Mouse (Mus musculus) embryonic facial prominence, embryonic 15.5 days (tissue): Measurements from ENCODE around the gene Gm973. TPM values are rescaled to one million over a fixed set of nuclear protein-coding genes. Genes with fewer than 3 reads are reported as not detected.

Experiments
- ATAC-seq: fragments of 200-750 bp; cut with Nextera tagmentation; 2 replicates; pipeline ENCODE4 v1.8.0; 2017; ENCODE audit warnings: low read depth, moderate TSS enrichment; ENCODE audit not compliant: insufficient number of reproducible peaks, low FRiP score, low TSS enrichment
- H3K27ac ChIP-seq: fragments of 300-500 bp; sonication (generic); replicated peaks from 2 replicates; pipeline ENCODE4 v1.5.1; 2015; ENCODE audit warnings: mild to moderate bottlenecking, inconsistent platforms
- H3K27me3 ChIP-seq: fragments of 300-500 bp; sonication (generic); 2 replicates; pipeline ENCODE4 v1.6.1; 2015; ENCODE audit warnings: inconsistent platforms
- H3K36me3 ChIP-seq: fragments of 300-500 bp; sonication (generic); 2 replicates; pipeline ENCODE4 v1.6.1; 2015; ENCODE audit warnings: mild to moderate bottlenecking, inconsistent platforms
- H3K4me1 ChIP-seq: fragments of 300-500 bp; sonication (generic); 2 replicates; pipeline ENCODE4 v1.6.1; 2015; ENCODE audit warnings: inconsistent platforms
- H3K4me2 ChIP-seq: fragments of 300-500 bp; sonication (generic); replicated peaks from 2 replicates; pipeline ENCODE4 v1.6.1; 2015; ENCODE audit warnings: mild to moderate bottlenecking, inconsistent platforms
- H3K4me3 ChIP-seq: fragments of 300-500 bp; sonication (generic); replicated peaks from 2 replicates; pipeline ENCODE4 v1.5.1; 2015; ENCODE audit warnings: mild to moderate bottlenecking, inconsistent platforms
- H3K9ac ChIP-seq: fragments of 300-500 bp; sonication (generic); 2 replicates; pipeline ENCODE4 v1.6.1; 2015; ENCODE audit warnings: inconsistent platforms
- H3K9me3 ChIP-seq: fragments of 300-500 bp; sonication (generic); replicated peaks from 2 replicates; pipeline ENCODE4 v1.6.1; 2016; ENCODE audit warnings: inconsistent platforms
- WGBS: fragments of 180-500 bp; shearing (Covaris S2); methylation state at CpG from one replicate; pipeline ENCODE4 v1.1.7; 2015; 5-methylcytosine and 5-hydroxymethylcytosine counted together
- polyA plus RNA-seq: library from polyadenylated mRNA; unstranded; fragments of >200 nt; fragmentation: Nextera tagmentation; extraction: Ambion mirVana; gene quantifications from 2 replicates; pipeline ENCODE4 v1.2.1, GENCODE M21; 2015

Gm973 gene
- polyA plus RNA-seq, 1 experiment from 2014 or later, result 13.4 TPM

DNA sequence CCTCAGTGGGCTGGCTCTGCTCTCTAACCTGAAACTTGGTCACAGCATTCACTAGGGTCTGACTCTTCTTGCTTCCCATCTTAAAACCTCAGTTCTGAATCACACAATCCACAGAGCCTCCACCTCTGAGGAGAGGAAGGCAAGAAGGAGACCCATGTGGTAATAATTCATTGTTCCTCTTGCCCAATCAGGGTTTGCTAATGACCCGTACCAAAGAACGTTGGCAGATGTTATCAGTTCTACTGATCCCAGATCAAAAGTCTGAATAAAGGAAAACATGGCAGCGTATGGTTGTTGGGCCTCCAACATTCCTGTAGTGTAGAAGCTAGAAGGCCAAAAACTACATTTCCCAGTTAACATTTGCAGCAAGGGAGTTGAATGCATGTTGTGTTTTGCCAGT is 55.4 kb downstream of the Gm973 start:
- Histone ChIP-seq H3K9me3 (no peaks in the 10 kb centered on the region), H3K4me2 (no peak overlapping the region), H3K36me3 (no peaks in the 10 kb centered on the region), H3K4me1 (peaks cover 18% of the 10 kb centered on the region; the same call in 1 of the 2 replicates), H3K4me3 (no peak overlapping the region), H3K27ac (no peak overlapping the region), H3K9ac (no peak overlapping the region), H3K27me3 (no peaks in the 10 kb centered on the region)
- 57% methylated on average over 3 of the region's 3 CpGs for WGBS
- ATAC-seq, result no peak

DNA sequence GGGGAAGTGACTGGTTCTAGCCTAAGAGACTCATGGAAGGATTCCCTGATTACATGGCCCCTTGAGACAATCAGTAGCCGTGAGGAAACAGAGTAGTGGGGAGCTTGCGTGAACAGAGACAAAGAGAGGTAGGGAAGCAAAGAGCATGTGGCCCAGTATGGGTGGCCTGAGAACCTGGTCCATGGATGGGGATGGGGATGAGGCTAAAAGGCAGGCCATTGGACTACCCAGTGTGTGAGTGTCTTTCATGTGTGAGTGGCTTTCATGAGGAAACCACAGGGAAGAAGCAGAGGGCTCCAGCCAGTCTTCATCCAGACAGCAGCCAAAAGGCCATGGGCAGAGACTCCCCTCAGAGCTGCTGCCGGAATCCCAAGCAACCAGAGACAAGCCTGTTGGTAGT is 57.8 kb downstream of the Gm973 start:
- Histone ChIP-seq H3K36me3 (no peaks in the 10 kb centered on the region), H3K9me3 (no peaks in the 10 kb centered on the region), H3K4me3 (no peak overlapping the region), H3K27ac (no peak overlapping the region), H3K9ac (no peak overlapping the region), H3K4me1 (0 out of 2 replicates have a peak, but pooled peaks cover 10% of the 10 kb centered on the region), H3K27me3 (no peaks in the 10 kb centered on the region), H3K4me2 (no peak overlapping the region)
- 70% methylated on average over 3 of the region's 3 CpGs for WGBS
- ATAC-seq, result peak; percentile 49; the same call in 1 of the 2 replicates

DNA sequence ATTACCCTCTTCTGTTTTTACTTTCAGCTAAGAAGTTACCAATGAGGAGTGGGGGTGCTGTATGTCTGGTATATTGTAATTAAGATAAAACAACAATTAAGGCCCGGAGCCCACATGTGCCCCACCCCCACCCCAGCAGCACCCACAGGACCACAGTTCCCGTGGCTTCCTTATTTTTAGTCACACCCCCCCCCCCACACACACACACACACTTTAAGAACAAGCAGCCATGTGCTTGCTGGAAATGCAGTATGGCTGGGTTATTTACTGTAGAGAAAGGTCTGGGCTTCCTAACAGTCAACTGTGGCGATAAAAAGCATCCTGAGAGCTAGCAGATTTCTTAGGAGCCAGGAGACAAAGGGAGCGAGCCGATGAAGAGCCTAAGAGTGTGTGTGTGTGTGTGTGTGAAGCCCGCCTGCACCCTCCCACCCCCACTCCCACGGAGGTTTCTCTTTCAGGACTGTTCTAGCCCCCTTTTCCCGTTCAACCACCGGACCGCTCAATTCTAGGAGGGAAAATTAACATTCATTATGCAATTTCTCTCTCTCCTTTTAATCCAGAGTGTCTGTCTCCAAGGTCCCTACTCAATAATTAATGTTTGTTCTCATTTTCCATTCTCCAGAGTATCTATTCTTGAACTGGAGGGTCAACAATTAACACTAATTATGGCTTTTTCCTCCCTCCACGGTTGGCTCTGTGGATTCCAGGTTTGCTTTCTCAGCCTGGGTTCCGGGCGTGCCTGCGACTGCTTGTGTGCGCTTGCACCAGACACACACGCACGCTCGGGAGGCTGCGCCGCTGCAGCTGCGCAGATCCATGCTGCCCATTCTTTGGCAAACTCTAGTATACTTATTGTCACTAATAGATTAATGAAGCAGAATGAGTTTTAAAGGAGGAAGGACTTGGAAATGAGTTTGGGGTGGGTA is 58.5 kb downstream of the Gm973 start:
- 30% methylated on average over 21 of the region's 21 CpGs for WGBS
- Histone ChIP-seq H3K27ac (no peak overlapping the region), H3K9me3 (no peaks in the 10 kb centered on the region), H3K36me3 (no peaks in the 10 kb centered on the region), H3K4me1 (peaks cover 9% of the 10 kb centered on the region; the same call in 1 of the 2 replicates), H3K27me3 (no peaks in the 10 kb centered on the region), H3K4me3 (peak overlapping the region; percentile 15), H3K4me2 (peak overlapping the region; percentile 44), H3K9ac (no peak overlapping the region)
- peak; percentile 71; the same call in 1 of the 2 replicates for ATAC-seq

DNA sequence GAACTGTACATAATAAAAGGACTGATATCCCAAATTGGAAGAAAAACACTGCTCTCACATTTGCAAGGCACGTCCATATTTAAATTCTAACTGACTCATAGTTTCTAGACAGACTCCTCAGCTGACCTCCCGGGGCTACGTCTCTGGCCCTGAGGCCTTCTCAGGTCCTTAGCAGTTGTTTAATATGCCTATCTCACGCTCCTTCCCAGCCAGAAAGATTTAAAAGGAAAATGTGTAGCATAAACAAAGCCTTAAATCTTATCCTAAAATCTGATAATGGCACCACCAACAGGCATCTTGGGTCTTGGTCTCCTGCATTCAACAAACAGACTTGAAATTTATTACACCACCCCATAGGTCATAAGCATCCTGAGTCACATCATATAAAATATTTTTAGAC is 62.7 kb downstream of the Gm973 start:
- peaks cover 7% of the 10 kb centered on the region; the same call in 1 of the 2 replicates for H3K4me1 ChIP-seq
- no peaks in the 10 kb centered on the region for H3K36me3 ChIP-seq
- H3K27ac ChIP-seq, result no peak overlapping the region
- H3K4me2 ChIP-seq, result no peak overlapping the region
- no peak overlapping the region for H3K4me3 ChIP-seq
- WGBS, result 63% methylated on average over 4 of the region's 4 CpGs
- H3K9me3 ChIP-seq, result no peaks in the 10 kb centered on the region
- H3K9ac ChIP-seq, result no peak overlapping the region
- ATAC-seq, result no peak
- H3K27me3 ChIP-seq, result no peaks in the 10 kb centered on the region

DNA sequence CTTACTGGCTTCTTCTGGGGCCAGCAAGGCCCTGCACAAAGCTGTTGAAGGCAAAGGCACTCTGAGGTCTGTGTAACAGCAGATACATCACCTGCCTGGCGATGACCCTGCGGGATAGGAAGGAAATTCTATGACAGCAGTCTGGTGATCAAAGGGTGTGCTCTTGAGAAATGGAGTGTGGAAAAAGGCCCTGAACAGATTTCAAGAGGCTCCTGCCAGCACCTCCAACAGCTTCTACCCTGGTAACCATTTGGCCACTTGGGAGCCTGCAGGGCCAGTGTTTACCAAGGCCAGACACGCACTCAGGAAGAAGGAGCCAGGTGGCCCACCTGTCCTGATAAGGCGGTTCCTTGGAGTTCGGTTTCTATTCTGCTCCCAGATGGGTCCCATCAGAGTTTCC is 63.3 kb downstream of the Gm973 start:
- H3K9me3 ChIP-seq, result no peaks in the 10 kb centered on the region
- H3K4me3 ChIP-seq, result no peak overlapping the region
- H3K27me3 ChIP-seq, result no peaks in the 10 kb centered on the region
- H3K9ac ChIP-seq, result no peak overlapping the region
- H3K4me1 ChIP-seq, result peaks cover 7% of the 10 kb centered on the region; the same call in 1 of the 2 replicates
- no peak for ATAC-seq
- WGBS, result 66% methylated on average over 5 of the region's 5 CpGs
- H3K27ac ChIP-seq, result no peak overlapping the region
- H3K36me3 ChIP-seq, result no peaks in the 10 kb centered on the region
- no peak overlapping the region for H3K4me2 ChIP-seq

DNA sequence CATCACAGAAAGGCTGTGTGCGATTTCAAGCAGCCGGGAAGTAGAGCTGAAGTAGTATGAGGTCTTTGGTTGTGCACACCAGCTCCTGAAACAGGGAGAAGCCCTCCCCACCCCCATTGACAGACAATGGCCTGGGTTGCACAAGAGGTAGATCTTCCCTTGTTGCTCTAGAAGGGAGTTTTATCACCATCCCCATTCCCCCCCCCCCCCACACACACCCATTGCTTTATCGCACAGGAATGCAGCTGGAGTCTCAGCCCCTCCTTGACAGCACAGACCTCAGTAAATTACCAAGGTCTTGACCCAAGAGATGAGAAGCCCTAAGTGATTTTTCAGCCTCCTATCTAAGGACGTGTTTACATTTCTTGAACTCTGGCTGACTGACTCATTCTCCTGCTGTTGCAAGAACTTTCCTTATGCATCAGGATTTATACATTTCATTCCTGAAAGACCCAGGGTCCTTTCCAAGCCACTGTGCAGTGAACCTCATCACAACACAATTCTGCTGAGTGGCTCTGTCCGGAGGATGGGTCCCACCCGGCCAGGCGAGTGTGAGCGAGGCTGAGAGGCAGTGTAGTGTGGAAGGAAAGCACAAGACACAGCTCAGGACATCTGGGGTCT is 64.2 kb downstream of the Gm973 start:
- Histone ChIP-seq H3K4me3 (no peak overlapping the region), H3K9ac (no peak overlapping the region), H3K4me1 (peaks cover 5% of the 10 kb centered on the region; the same call in 1 of the 2 replicates), H3K4me2 (no peak overlapping the region), H3K36me3 (no peaks in the 10 kb centered on the region), H3K27ac (no peak overlapping the region), H3K9me3 (no peaks in the 10 kb centered on the region), H3K27me3 (no peaks in the 10 kb centered on the region)
- WGBS, result 57% methylated on average over 8 of the region's 8 CpGs
- ATAC-seq, result no peak

DNA sequence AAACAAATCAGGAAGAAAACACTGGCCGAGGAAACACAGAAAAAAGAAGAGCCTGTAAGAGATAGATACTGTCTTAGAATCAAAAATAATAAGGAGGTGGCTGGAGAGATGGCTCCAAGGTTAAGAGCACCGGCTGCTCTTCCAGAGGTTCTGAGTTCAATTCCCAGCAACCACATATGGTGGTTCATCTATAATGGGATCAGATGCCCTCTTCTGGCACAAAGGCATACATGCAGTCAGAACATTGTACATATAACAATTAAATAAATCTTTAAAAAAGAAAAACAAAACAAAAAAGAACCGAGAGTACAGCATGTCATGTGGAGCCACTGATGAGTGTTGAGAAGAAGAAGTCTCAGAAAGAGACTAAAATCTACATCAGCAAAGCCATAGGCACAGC is 64.8 kb downstream of the Gm973 start:
- no peaks in the 10 kb centered on the region for H3K27me3 ChIP-seq
- no peak overlapping the region for H3K4me3 ChIP-seq
- H3K27ac ChIP-seq, result no peak overlapping the region
- H3K9ac ChIP-seq, result no peak overlapping the region
- no peak for ATAC-seq
- peaks cover 4% of the 10 kb centered on the region; the same call in 1 of the 2 replicates for H3K4me1 ChIP-seq
- WGBS, result 82% methylated on average over 3 of the region's 3 CpGs
- H3K36me3 ChIP-seq, result no peaks in the 10 kb centered on the region
- H3K4me2 ChIP-seq, result no peak overlapping the region
- H3K9me3 ChIP-seq, result no peaks in the 10 kb centered on the region

DNA sequence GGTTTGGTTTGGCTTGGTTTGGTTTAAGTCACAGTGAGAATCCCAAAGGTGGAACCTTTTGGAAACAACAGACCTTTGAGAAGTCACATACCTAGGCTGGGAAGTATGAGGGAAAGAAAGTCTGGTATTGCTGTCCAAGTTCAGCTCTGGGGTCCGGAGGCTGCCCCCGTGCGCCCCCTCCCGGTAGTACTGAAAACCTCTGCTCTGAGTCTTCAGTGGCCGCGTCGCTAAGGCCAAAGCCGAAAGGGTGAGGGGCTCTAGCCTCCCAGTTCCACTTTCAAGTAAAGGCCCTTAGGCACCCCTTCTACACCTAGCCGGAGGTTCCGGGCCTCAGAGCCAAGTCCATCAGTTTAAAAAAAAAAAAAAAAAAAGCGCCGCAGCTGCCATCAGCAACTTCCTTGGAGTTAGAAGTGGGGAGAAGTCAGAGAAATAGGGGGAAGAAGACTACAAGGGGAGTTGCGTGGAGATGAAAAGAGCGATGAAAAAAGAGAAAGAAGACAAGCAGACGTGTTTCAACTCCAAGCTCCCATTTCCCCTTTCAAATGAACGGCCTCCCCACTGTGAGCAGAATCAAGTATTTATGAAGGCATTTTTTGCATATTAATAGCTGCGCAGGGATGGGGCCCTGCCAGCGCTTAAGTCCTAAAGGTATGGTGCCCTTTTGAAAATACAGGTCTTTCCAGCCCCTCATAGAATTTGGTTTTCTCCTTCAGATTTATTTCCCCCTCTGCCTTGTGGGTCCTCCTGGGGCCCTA is 68.8 kb downstream of the Gm973 start:
- peak overlapping the region; percentile 27 for H3K4me3 ChIP-seq

DNA sequence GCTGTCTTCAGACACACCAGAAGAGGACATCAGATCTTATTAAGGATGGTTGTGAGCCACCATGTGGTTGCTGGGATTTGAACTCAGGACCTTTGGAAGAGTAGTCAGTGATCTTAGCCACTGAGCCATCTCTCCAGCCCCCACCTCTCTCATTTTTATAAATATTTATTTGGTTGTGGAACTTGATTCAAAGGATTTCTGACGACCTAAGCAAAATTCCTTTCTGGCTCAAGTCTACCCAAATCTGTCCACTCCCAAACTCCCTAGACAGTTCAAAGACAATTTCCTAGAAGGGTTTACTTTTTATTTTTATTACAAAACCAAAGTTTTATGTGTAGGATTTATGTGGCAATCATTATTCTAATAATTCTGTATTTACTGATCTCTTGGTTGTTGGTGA is 73.2 kb downstream of the Gm973 start:
- Histone ChIP-seq H3K9ac (no peak overlapping the region), H3K4me1 (peaks cover 8% of the 10 kb centered on the region; the same call in 1 of the 2 replicates), H3K4me2 (no peak overlapping the region), H3K9me3 (no peaks in the 10 kb centered on the region), H3K4me3 (no peak overlapping the region), H3K27me3 (peaks cover 16% of the 10 kb centered on the region), H3K27ac (no peak overlapping the region), H3K36me3 (no peaks in the 10 kb centered on the region)
- no peak for ATAC-seq
- WGBS, result 53% methylated on average over 1 of the region's 1 CpGs

More for the DNA sequence above, 68.8 kb downstream of the Gm973 start:
- Histone ChIP-seq H3K9me3 (no peaks in the 10 kb centered on the region), H3K4me2 (peak overlapping the region; percentile 49), H3K4me1 (peaks cover 4% of the 10 kb centered on the region; the same call in 1 of the 2 replicates), H3K9ac (no peak overlapping the region), H3K27ac (no peak overlapping the region), H3K27me3 (no peaks in the 10 kb centered on the region), H3K36me3 (no peaks in the 10 kb centered on the region)
- WGBS, result 8% methylated on average over 18 of the region's 18 CpGs
- ATAC-seq, result no peak

DNA sequence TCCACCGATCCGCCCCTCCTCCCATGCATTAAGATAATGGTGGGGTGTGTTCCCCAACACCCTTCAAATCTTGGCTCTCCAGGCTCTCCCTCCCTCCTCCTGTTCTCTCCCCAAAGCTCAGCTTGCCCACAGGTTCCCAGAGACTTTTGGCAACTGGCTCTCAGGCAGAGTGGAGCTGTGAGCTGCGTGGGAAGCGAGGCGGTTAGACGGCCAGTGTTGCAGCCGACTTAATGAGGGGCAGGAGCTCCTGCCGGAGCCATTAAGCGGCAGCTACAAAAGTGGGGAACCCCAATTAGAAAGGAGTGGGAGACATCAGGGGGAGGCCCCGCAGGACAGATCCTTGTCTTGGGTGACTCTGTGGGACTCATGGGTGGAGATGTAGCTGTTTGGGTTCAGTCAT is 76.3 kb downstream of the Gm973 start:
- Histone ChIP-seq H3K27ac (no peak overlapping the region), H3K36me3 (no peaks in the 10 kb centered on the region), H3K9me3 (no peaks in the 10 kb centered on the region), H3K9ac (no peak overlapping the region), H3K4me1 (peaks cover 4% of the 10 kb centered on the region; the same call in 1 of the 2 replicates), H3K27me3 (peaks cover 16% of the 10 kb centered on the region), H3K4me3 (no peak overlapping the region), H3K4me2 (peak overlapping the region; percentile 27; the same call in 1 of the 2 replicates)
- ATAC-seq, result no peak
- WGBS, result 21% methylated on average over 10 of the region's 10 CpGs

DNA sequence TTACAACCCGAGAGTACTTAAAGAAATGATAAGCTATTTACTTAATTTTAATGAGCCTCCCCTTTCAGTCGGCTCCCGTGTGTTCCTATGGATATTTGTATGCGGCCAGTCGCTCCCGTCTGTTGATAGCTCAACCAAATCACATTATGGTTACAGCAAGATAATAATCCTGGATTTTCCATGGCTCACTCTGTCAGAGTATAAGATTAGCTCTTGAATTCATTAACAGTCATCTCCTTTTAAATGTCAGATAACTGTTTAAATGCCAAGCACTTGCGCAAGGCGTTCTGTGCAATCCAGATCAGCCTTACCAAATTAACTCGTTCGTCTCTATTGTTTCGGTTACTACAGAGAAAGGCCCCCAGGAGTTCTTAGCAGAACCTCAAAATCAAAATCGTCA is 76.8 kb downstream of the Gm973 start:
- WGBS, result 19% methylated on average over 12 of the region's 12 CpGs
- H3K4me3 ChIP-seq, result no peak overlapping the region
- ATAC-seq, result no peak
- no peak overlapping the region for H3K9ac ChIP-seq
- H3K9me3 ChIP-seq, result no peaks in the 10 kb centered on the region
- H3K27ac ChIP-seq, result no peak overlapping the region
- H3K4me1 ChIP-seq, result peaks cover 4% of the 10 kb centered on the region; the same call in 1 of the 2 replicates
- H3K27me3 ChIP-seq, result peaks cover 16% of the 10 kb centered on the region
- H3K36me3 ChIP-seq, result no peaks in the 10 kb centered on the region
- peak overlapping the region; percentile 27; the same call in 1 of the 2 replicates for H3K4me2 ChIP-seq
